Mouse (Mus musculus): ENCODE results near the gene Hist1h1c. TPM values are rescaled to one million over a fixed set of nuclear protein-coding genes. Genes with fewer than 3 reads are reported as not detected.
"Not testable (repeated sequence)": the region's sequence is repeated elsewhere in the genome, so short reads cannot be mapped to it uniquely, and the experiment has no call there.

The Hist1h1c gene
- polyA plus RNA-seq, 1 experiment from 2014 or later: 10.8 TPM

GRCm38 (mm10) chr13:23698996-23699395 lies 39.6 kb upstream of the Hist1h1c start:
- Histone ChIP-seq H3K4me1 (ENCODE audit: control insufficient read depth, insufficient read depth, low read depth, low read length) (peaks cover 8% of the 10 kb centered on the region), H3K36me3 (ENCODE audit: control insufficient read depth, insufficient read depth, low read length) (no peaks in the 10 kb centered on the region), H3K9ac (ENCODE audit: low read depth, low read length) (no peak overlapping the region), H3K27ac (ENCODE audit: low read depth, low read length) (0 out of 2 replicates have a peak overlapping the region, but pooled peaks have one; percentile 13), H3K27me3 (replicated peaks; ENCODE audit: control insufficient read depth, insufficient read depth, low read length) (no peaks in the 10 kb centered on the region), H3K4me2 (ENCODE audit: low read length) (peak overlapping the region; percentile 81), H3K4me3 (ENCODE audit: low read length) (no peak overlapping the region), H3K9me3 (ENCODE audit: control insufficient read depth, low read length) (no peaks in the 10 kb centered on the region)
- WGBS: 72% methylated on average over 6 of the region's 6 CpGs
- no peak for ATAC-seq

DNA sequence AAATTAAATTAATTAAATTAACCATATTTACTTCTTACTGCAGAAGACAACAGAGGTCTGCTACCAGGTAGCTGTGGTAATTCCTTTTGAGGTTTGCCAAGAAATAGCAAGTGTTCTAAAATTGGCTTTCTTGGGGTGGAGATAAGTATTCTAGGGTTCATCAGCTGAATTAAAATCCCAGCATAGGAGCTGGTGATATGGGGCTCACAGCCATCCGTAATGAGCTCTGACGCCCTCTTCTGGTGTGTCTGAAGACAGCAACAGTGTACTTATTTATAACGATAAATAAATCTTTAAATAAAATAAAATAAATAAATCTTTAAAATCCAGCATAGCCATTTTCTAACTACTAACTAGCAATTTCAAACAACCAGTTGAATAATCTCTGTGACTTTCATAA lies 38.8 kb upstream of the Hist1h1c start:
- no peaks in the 10 kb centered on the region for H3K36me3 ChIP-seq (ENCODE audit: control insufficient read depth, insufficient read depth, low read length)
- H3K4me2 ChIP-seq (ENCODE audit: low read length): no peak overlapping the region
- 73% methylated on average over 3 of the region's 3 CpGs for WGBS
- no peak overlapping the region for H3K27ac ChIP-seq (ENCODE audit: low read depth, low read length)
- no peak for ATAC-seq
- H3K27me3 ChIP-seq (replicated peaks; ENCODE audit: control insufficient read depth, insufficient read depth, low read length): no peaks in the 10 kb centered on the region
- no peak overlapping the region for H3K9ac ChIP-seq (ENCODE audit: low read depth, low read length)
- H3K4me3 ChIP-seq (ENCODE audit: low read length): no peak overlapping the region
- peaks cover 8% of the 10 kb centered on the region for H3K4me1 ChIP-seq (ENCODE audit: control insufficient read depth, insufficient read depth, low read depth, low read length)
- no peaks in the 10 kb centered on the region for H3K9me3 ChIP-seq (ENCODE audit: control insufficient read depth, low read length)

GRCm38 (mm10) chr13:23700786-23701520 lies 37.7 kb upstream of the Hist1h1c start:
- Histone ChIP-seq H3K9ac (ENCODE audit: low read depth, low read length) (no peak overlapping the region), H3K36me3 (ENCODE audit: control insufficient read depth, insufficient read depth, low read length) (no peaks in the 10 kb centered on the region), H3K4me3 (ENCODE audit: low read length) (no peak overlapping the region), H3K27ac (ENCODE audit: low read depth, low read length) (no peak overlapping the region), H3K4me2 (ENCODE audit: low read length) (no peak overlapping the region), H3K9me3 (ENCODE audit: control insufficient read depth, low read length) (no peaks in the 10 kb centered on the region), H3K4me1 (ENCODE audit: control insufficient read depth, insufficient read depth, low read depth, low read length) (peaks cover 8% of the 10 kb centered on the region), H3K27me3 (replicated peaks; ENCODE audit: control insufficient read depth, insufficient read depth, low read length) (no peaks in the 10 kb centered on the region)
- 29% methylated on average over 8 of the region's 8 CpGs for WGBS
- ATAC-seq: 0 out of 2 replicates have a peak, but pooled peaks have one; percentile 26

DNA sequence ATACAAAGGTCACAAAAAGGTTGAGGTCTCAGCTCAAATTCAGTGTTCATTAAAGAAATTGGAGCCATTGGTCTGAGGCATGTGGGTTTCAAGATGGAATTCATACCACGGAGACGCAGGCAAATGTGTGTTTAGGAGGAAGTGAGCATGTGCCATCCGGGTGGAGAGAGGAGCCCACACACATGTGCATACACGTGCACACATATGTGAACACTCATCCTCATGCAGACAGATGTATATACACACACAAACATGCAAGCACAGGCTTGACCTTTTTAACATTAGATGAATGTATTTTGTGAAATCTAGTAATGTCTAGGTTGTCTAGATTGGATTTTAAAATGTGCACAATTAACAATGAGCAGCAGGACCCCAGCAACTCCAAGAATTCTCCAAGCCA lies 36.4 kb upstream of the Hist1h1c start:
- no peaks in the 10 kb centered on the region for H3K9me3 ChIP-seq (ENCODE audit: control insufficient read depth, low read length)
- H3K9ac ChIP-seq (ENCODE audit: low read depth, low read length): no peak overlapping the region
- WGBS: 92% methylated on average over 4 of the region's 4 CpGs
- no peaks in the 10 kb centered on the region for H3K36me3 ChIP-seq (ENCODE audit: control insufficient read depth, insufficient read depth, low read length)
- no peaks in the 10 kb centered on the region for H3K27me3 ChIP-seq (replicated peaks; ENCODE audit: control insufficient read depth, insufficient read depth, low read length)
- no peak for ATAC-seq
- no peak overlapping the region for H3K27ac ChIP-seq (ENCODE audit: low read depth, low read length)
- no peak overlapping the region for H3K4me2 ChIP-seq (ENCODE audit: low read length)
- H3K4me1 ChIP-seq (ENCODE audit: control insufficient read depth, insufficient read depth, low read depth, low read length): peaks cover 8% of the 10 kb centered on the region
- H3K4me3 ChIP-seq (ENCODE audit: low read length): no peak overlapping the region

DNA sequence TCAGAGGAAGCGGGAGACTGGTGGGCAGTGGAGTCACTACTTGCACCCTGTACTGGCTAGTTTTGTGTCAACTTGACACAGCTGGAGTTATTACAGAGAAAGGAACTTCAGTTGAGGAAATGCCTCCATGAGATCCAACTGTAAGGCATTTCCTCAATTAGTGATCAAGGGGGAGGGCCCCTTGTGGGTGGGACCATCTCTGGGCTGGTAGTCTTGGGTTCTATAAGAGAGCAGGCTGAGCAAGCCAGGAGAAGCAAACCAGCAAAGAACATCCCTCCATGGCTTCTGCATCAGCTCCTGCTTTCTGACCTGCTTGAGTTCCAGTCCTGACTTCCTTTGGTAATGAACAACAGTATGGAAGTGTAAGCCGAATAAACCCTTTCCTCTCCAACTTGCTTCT lies 35.8 kb upstream of the Hist1h1c start:
- H3K4me2 ChIP-seq (ENCODE audit: low read length); H3K36me3 ChIP-seq (ENCODE audit: control insufficient read depth, insufficient read depth, low read length); H3K27ac ChIP-seq (ENCODE audit: low read depth, low read length); H3K9ac ChIP-seq (ENCODE audit: low read depth, low read length); ATAC-seq; H3K4me1 ChIP-seq (ENCODE audit: control insufficient read depth, insufficient read depth, low read depth, low read length); H3K27me3 ChIP-seq (replicated peaks; ENCODE audit: control insufficient read depth, insufficient read depth, low read length); H3K4me3 ChIP-seq (ENCODE audit: low read length); H3K9me3 ChIP-seq (ENCODE audit: control insufficient read depth, low read length): not testable (repeated sequence)
- 89% methylated on average over 2 of the region's 2 CpGs for WGBS

DNA sequence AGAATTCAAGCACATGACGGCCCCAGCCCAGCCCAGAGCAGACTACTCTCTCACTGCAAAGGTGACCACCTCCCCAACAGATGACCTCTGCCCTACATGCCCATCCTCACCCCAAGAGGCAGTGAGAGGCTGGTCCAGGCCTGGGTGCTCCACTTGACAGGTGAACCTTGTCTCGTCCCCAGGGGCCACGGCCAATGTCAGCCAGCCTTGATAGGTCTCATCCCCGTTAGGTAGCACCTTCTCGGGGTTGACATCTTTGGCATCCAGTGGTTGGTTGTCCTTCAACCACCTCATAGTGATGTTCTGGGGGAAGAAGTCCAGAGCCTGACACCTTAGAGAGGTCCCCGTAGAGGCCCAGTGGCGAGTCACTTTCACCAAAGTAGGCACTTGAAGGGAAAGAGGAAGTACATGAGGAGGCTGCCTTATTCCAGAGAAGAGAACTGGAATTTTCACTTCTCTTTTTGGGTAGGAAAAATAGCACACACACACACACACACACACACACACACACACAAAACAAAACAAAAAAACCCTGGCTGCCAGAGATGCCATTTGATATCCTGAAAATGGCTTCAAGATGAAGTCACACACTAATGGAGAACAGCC lies 32.8 kb upstream of the Hist1h1c start:
- no peak overlapping the region for H3K4me2 ChIP-seq (ENCODE audit: low read length)
- no peak overlapping the region for H3K27ac ChIP-seq (ENCODE audit: low read depth, low read length)
- WGBS: 95% methylated on average over 7 of the region's 7 CpGs
- ATAC-seq: no peak
- no peaks in the 10 kb centered on the region for H3K9me3 ChIP-seq (ENCODE audit: control insufficient read depth, low read length)
- no peaks in the 10 kb centered on the region for H3K36me3 ChIP-seq (ENCODE audit: control insufficient read depth, insufficient read depth, low read length)
- H3K27me3 ChIP-seq (replicated peaks; ENCODE audit: control insufficient read depth, insufficient read depth, low read length): no peaks in the 10 kb centered on the region
- no peak overlapping the region for H3K4me3 ChIP-seq (ENCODE audit: low read length)
- no peak overlapping the region for H3K9ac ChIP-seq (ENCODE audit: low read depth, low read length)
- H3K4me1 ChIP-seq (ENCODE audit: control insufficient read depth, insufficient read depth, low read depth, low read length): peaks cover 6% of the 10 kb centered on the region

DNA sequence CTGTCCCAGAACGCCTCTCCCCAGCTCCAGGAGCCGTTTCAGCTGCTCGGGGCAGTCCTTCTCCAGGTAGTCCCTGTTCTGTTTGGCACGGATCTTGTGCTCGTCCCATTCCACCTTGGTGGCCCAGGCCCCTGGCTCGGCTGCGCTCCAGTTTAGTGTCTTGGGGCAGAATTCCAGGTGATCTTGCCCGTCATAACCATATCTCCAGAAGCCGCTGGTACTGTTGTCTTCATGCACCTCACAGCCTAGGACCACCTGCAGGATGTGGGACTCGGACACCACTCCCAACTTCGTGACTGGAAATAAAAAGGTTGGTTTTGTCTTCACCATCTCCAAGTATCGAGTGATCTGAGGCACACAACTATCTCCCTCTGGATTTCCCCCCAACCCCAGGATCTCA lies 31.8 kb upstream of the Hist1h1c start:
- Histone ChIP-seq H3K4me1 (ENCODE audit: control insufficient read depth, insufficient read depth, low read depth, low read length) (peaks cover 6% of the 10 kb centered on the region), H3K4me2 (ENCODE audit: low read length) (no peak overlapping the region), H3K9ac (ENCODE audit: low read depth, low read length) (no peak overlapping the region), H3K4me3 (ENCODE audit: low read length) (no peak overlapping the region), H3K9me3 (ENCODE audit: control insufficient read depth, low read length) (no peaks in the 10 kb centered on the region), H3K36me3 (ENCODE audit: control insufficient read depth, insufficient read depth, low read length) (no peaks in the 10 kb centered on the region), H3K27ac (ENCODE audit: low read depth, low read length) (no peak overlapping the region), H3K27me3 (replicated peaks; ENCODE audit: control insufficient read depth, insufficient read depth, low read length) (0 out of 2 replicates have a peak, but pooled peaks cover 3% of the 10 kb centered on the region)
- WGBS: 94% methylated on average over 12 of the region's 12 CpGs
- ATAC-seq: no peak

DNA sequence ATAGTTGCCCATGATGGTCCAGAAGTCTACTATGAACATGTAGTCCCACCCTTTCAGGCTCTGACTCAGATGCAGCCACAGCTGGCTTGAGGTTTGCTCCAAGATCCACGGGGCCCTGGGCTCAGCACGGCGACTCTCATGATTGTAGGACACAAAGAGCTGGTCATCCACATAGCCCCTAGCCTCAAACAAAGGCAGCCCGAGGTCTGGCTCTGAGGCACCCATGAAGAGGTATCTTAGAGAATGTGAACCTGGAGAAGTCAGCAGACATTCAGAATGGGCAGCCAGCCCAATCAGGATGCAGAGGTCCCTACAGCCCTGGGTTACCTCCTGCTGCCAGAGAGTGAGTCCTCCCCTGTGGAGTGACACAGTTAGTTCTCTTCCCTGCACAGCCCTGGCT lies 30.6 kb upstream of the Hist1h1c start:
- H3K9me3 ChIP-seq (ENCODE audit: control insufficient read depth, low read length): no peaks in the 10 kb centered on the region
- no peak overlapping the region for H3K27ac ChIP-seq (ENCODE audit: low read depth, low read length)
- H3K4me3 ChIP-seq (ENCODE audit: low read length): no peak overlapping the region
- 0 out of 2 replicates have a peak, but pooled peaks cover 3% of the 10 kb centered on the region for H3K27me3 ChIP-seq (replicated peaks; ENCODE audit: control insufficient read depth, insufficient read depth, low read length)
- WGBS: 90% methylated on average over 4 of the region's 4 CpGs
- no peak for ATAC-seq
- no peak overlapping the region for H3K9ac ChIP-seq (ENCODE audit: low read depth, low read length)
- H3K36me3 ChIP-seq (ENCODE audit: control insufficient read depth, insufficient read depth, low read length): no peaks in the 10 kb centered on the region
- H3K4me1 ChIP-seq (ENCODE audit: control insufficient read depth, insufficient read depth, low read depth, low read length): peaks cover 6% of the 10 kb centered on the region
- H3K4me2 ChIP-seq (ENCODE audit: low read length): no peak overlapping the region

DNA sequence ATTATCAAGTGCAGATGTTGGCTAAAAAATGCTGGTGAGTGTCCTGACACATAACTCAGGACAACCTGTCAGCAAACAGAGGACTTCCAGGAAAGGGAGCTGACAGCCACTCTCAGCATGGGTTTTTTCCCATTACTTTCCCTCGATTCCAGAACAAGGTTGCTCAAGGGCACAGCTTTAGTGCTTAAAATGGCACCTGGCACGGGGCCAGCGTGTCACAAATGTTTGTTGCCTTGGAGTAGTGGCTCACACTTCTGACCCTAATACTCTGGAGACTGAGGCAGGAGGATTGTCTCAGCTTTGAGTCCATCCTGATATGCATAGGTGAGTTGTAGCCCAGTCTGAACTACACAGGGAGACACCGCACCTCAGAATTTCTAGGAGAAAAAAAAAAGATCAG lies 30.0 kb upstream of the Hist1h1c start:
- H3K4me1 ChIP-seq (ENCODE audit: control insufficient read depth, insufficient read depth, low read depth, low read length): peaks cover 6% of the 10 kb centered on the region
- no peak overlapping the region for H3K27ac ChIP-seq (ENCODE audit: low read depth, low read length)
- ATAC-seq: no peak
- no peak overlapping the region for H3K4me2 ChIP-seq (ENCODE audit: low read length)
- WGBS: 78% methylated on average over 4 of the region's 4 CpGs
- 0 out of 2 replicates have a peak, but pooled peaks cover 3% of the 10 kb centered on the region for H3K27me3 ChIP-seq (replicated peaks; ENCODE audit: control insufficient read depth, insufficient read depth, low read length)
- H3K9ac ChIP-seq (ENCODE audit: low read depth, low read length): no peak overlapping the region
- no peaks in the 10 kb centered on the region for H3K36me3 ChIP-seq (ENCODE audit: control insufficient read depth, insufficient read depth, low read length)
- H3K4me3 ChIP-seq (ENCODE audit: low read length): no peak overlapping the region
- H3K9me3 ChIP-seq (ENCODE audit: control insufficient read depth, low read length): no peaks in the 10 kb centered on the region
